In genomic region chr8:71562751-71563150, GRCm38 (mm10) we compare ENCODE assay signal across 8 mouse cellular contexts. TPM values are rescaled to one million over a fixed set of nuclear protein-coding genes. Genes with fewer than 3 reads are reported as not detected.
DNase-seq lines count a peak whose midpoint lies in the region; ATAC-seq and TF ChIP-seq lines count a peak whose summit lies in the region.

No protein-coding gene starts in this region.

- no peak overlapping the region for H3K4me3 ChIP-seq in bone marrow, adult 2 months (replicated peaks; ENCODE audit: control insufficient read depth, low read depth, low read length)
- peak overlapping the region; percentile 26 for H3K4me3 ChIP-seq in heart, embryonic 15.5 days
- peak overlapping the region; percentile 24; the same call in 1 of the 2 replicates for H3K4me3 ChIP-seq in lung, embryonic 14.5 days (ENCODE audit: low read depth, low read length)
- H3K4me3 ChIP-seq in neural tube, embryonic 15.5 days (replicated peaks) = peak overlapping the region; percentile 32

- WGBS in bone marrow, adult 2 months = under 1% methylated on average over 33 of the region's 33 CpGs
- under 1% methylated on average over 33 of the region's 33 CpGs for WGBS in heart, embryonic 15.5 days
- under 1% methylated on average over 33 of the region's 33 CpGs for WGBS in lung, embryonic 14.5 days
- WGBS in neural tube, embryonic 15.5 days = under 1% methylated on average over 33 of the region's 33 CpGs

- H3K27ac ChIP-seq in bone marrow, adult 2 months (ENCODE audit: control insufficient read depth, insufficient read depth, low read depth, low read length, poor library complexity) = no peak overlapping the region
- H3K27ac ChIP-seq in heart, embryonic 15.5 days = no peak overlapping the region
- no peak overlapping the region for H3K27ac ChIP-seq in lung, embryonic 14.5 days (ENCODE audit: low read depth)
- H3K27ac ChIP-seq in neural tube, embryonic 15.5 days (replicated peaks) = no peak overlapping the region

- H3K9ac ChIP-seq in heart, embryonic 15.5 days = no peak overlapping the region
- no peak overlapping the region for H3K9ac ChIP-seq in lung, embryonic 14.5 days
- H3K9ac ChIP-seq in neural tube, embryonic 15.5 days (replicated peaks) = peak overlapping the region; percentile 37

- peak; percentile 88 to 91 for DNase-seq in B cell, adult 2 months
- DNase-seq in kidney, postnatal 10 days = peak; percentile 89
- DNase-seq in lung, embryonic 14.5 days = peak; percentile 74
- DNase-seq in testis, postnatal 14 days (ENCODE audit: low spot score) = peak; percentile 82

- peak; percentile 76 for ATAC-seq in erythroblast, adult 5-6 weeks (replicated peaks; ENCODE audit: low FRiP score, poor library complexity, severe bottlenecking)
- no peak; the same call in 1 of the 2 replicates for ATAC-seq in heart, embryonic 15.5 days (replicated peaks; ENCODE audit: insufficient number of reproducible peaks, insufficient read depth, low FRiP score, low read depth)
- peak; percentile 26; the same call in 1 of the 2 replicates for ATAC-seq in lung, embryonic 14.5 days (ENCODE audit: insufficient read depth)
- ATAC-seq in neural tube, embryonic 15.5 days (ENCODE audit: low FRiP score) = peak; percentile 51; the same call in 1 of the 2 replicates

- peak overlapping the region; percentile 53 for H3K4me2 ChIP-seq in heart, embryonic 15.5 days
- peak overlapping the region; percentile 51 for H3K4me2 ChIP-seq in lung, embryonic 14.5 days
- H3K4me2 ChIP-seq in neural tube, embryonic 15.5 days = peak overlapping the region; percentile 56

- no peaks in the 10 kb centered on the region for H3K36me3 ChIP-seq in heart, embryonic 15.5 days
- no peaks in the 10 kb centered on the region for H3K36me3 ChIP-seq in lung, embryonic 14.5 days (ENCODE audit: insufficient read depth)
- H3K36me3 ChIP-seq in neural tube, embryonic 15.5 days = no peaks in the 10 kb centered on the region

- peaks cover 50% of the 10 kb centered on the region for H3K27me3 ChIP-seq in heart, embryonic 15.5 days
- peaks cover 46% of the 10 kb centered on the region for H3K27me3 ChIP-seq in lung, embryonic 14.5 days (ENCODE audit: insufficient read depth, low read length)
- peaks cover 80% of the 10 kb centered on the region for H3K27me3 ChIP-seq in neural tube, embryonic 15.5 days (replicated peaks)

- TF ChIP-seq POLR2A in bone marrow, adult 2 months (IDR thresholded peaks at IDR 0.05; ENCODE audit: borderline replicate concordance, control insufficient read depth, low read depth, low read length) = no peak

- TF ChIP-seq CTCF in bone marrow, adult 2 months (IDR thresholded peaks at IDR 0.05; ENCODE audit: control insufficient read depth, insufficient read depth, low read length) = peak; percentile 70
- peak; percentile 69 for TF ChIP-seq CTCF in lung, embryonic 14.5 days (IDR thresholded peaks at IDR 0.05; ENCODE audit: low read depth)

- no peaks in the 10 kb centered on the region for H3K9me3 ChIP-seq in heart, embryonic 15.5 days (replicated peaks)
- H3K9me3 ChIP-seq in lung, embryonic 14.5 days (ENCODE audit: low read depth, low read length) = no peaks in the 10 kb centered on the region
- no peaks in the 10 kb centered on the region for H3K9me3 ChIP-seq in neural tube, embryonic 15.5 days (replicated peaks)

- no peaks in the 10 kb centered on the region for H3K4me1 ChIP-seq in bone marrow, adult 2 months (ENCODE audit: control insufficient read depth, insufficient read depth, low read length)
- peaks cover 20% of the 10 kb centered on the region for H3K4me1 ChIP-seq in heart, embryonic 15.5 days (replicated peaks)
- H3K4me1 ChIP-seq in lung, embryonic 14.5 days (ENCODE audit: insufficient read depth) = peaks cover 3% of the 10 kb centered on the region; the same call in 1 of the 2 replicates
- H3K4me1 ChIP-seq in neural tube, embryonic 15.5 days = peaks cover 19% of the 10 kb centered on the region

RNA-seq across cellular contexts. Expression of gene Nxnl1, which starts 3.6 kb away (rescaled TPM):
- polyA plus RNA-seq in bone marrow, adult 2 months (2011; ENCODE audit: insufficient read depth, insufficient read length, low replicate concordance, missing spikeins) = not detected in 2 replicates
- total RNA-seq in erythroblast, adult 5-6 weeks (2015; ENCODE audit: low replicate concordance) = not detected in 2 replicates
- total RNA-seq in erythroblast, adult 5-6 weeks (2017; ENCODE audit: low replicate concordance) = not detected in 2 replicates
- polyA plus RNA-seq in heart, embryonic 15.5 days (2015; fragmentation: Nextera tagmentation; extraction: Ambion mirVana) = 0.08 TPM in 1 of 2 replicates, not detected in the other
- polyA plus RNA-seq in lung, embryonic 14.5 days (2014; fragmentation: Nextera tagmentation; extraction: Ambion mirVana) = 0.07 TPM in 1 of 2 replicates, not detected in the other
- polyA plus RNA-seq in neural tube, embryonic 15.5 days (2015; fragmentation: Nextera tagmentation; extraction: Ambion mirVana) = 0.15 TPM in 1 of 2 replicates, not detected in the other

RNA-seq across cellular contexts. Expression of gene Tmem221, which starts 4.1 kb away (rescaled TPM):
- 0.81 and 2.5 TPM in 2 replicates for polyA plus RNA-seq in bone marrow, adult 2 months (2011; ENCODE audit: insufficient read depth, insufficient read length, low replicate concordance, missing spikeins)
- not detected in 2 replicates for total RNA-seq in erythroblast, adult 5-6 weeks (2015; ENCODE audit: low replicate concordance)
- total RNA-seq in erythroblast, adult 5-6 weeks (2017; ENCODE audit: low replicate concordance) = not detected in 2 replicates
- 0.42 and 1.1 TPM in 2 replicates for polyA plus RNA-seq in heart, embryonic 15.5 days (2015; fragmentation: Nextera tagmentation; extraction: Ambion mirVana)
- 1.9 and 3.2 TPM in 2 replicates for polyA plus RNA-seq in lung, embryonic 14.5 days (2014; fragmentation: Nextera tagmentation; extraction: Ambion mirVana)
- 0.15 and 0.95 TPM in 2 replicates for polyA plus RNA-seq in neural tube, embryonic 15.5 days (2015; fragmentation: Nextera tagmentation; extraction: Ambion mirVana)

RNA-seq across cellular contexts. Expression of gene Slc27a1, which starts 5.9 kb away (rescaled TPM):
- polyA plus RNA-seq in bone marrow, adult 2 months (2011; ENCODE audit: insufficient read depth, insufficient read length, low replicate concordance, missing spikeins) = 11.2 and 12.6 TPM in 2 replicates
- total RNA-seq in erythroblast, adult 5-6 weeks (2015; ENCODE audit: low replicate concordance) = 0.42 and 1.2 TPM in 2 replicates
- total RNA-seq in erythroblast, adult 5-6 weeks (2017; ENCODE audit: low replicate concordance) = 0.51 TPM in 1 of 2 replicates, not detected in the other
- 18.8 and 27.8 TPM in 2 replicates for polyA plus RNA-seq in heart, embryonic 15.5 days (2015; fragmentation: Nextera tagmentation; extraction: Ambion mirVana)
- 18.5 and 19.9 TPM in 2 replicates for polyA plus RNA-seq in lung, embryonic 14.5 days (2014; fragmentation: Nextera tagmentation; extraction: Ambion mirVana)
- polyA plus RNA-seq in neural tube, embryonic 15.5 days (2015; fragmentation: Nextera tagmentation; extraction: Ambion mirVana) = 83.0 and 85.9 TPM in 2 replicates

RNA-seq across cellular contexts. Expression of gene Mvb12a, which starts 20.0 kb away (rescaled TPM):
- 23.8 and 47.7 TPM in 2 replicates for polyA plus RNA-seq in bone marrow, adult 2 months (2011; ENCODE audit: insufficient read depth, insufficient read length, low replicate concordance, missing spikeins)
- 11.3 and 18.6 TPM in 2 replicates for total RNA-seq in erythroblast, adult 5-6 weeks (2015; ENCODE audit: low replicate concordance)
- total RNA-seq in erythroblast, adult 5-6 weeks (2017; ENCODE audit: low replicate concordance) = 5.0 and 9.1 TPM in 2 replicates
- 51.1 and 65.2 TPM in 2 replicates for polyA plus RNA-seq in heart, embryonic 15.5 days (2015; fragmentation: Nextera tagmentation; extraction: Ambion mirVana)
- 89.3 and 106 TPM in 2 replicates for polyA plus RNA-seq in lung, embryonic 14.5 days (2014; fragmentation: Nextera tagmentation; extraction: Ambion mirVana)
- 71.3 and 72.0 TPM in 2 replicates for polyA plus RNA-seq in neural tube, embryonic 15.5 days (2015; fragmentation: Nextera tagmentation; extraction: Ambion mirVana)

RNA-seq across cellular contexts. Expression of gene Bst2, which starts 25.5 kb away (rescaled TPM):
- polyA plus RNA-seq in bone marrow, adult 2 months (2011; ENCODE audit: insufficient read depth, insufficient read length, low replicate concordance, missing spikeins) = 58.9 and 103 TPM in 2 replicates
- total RNA-seq in erythroblast, adult 5-6 weeks (2015; ENCODE audit: low replicate concordance) = 5.6 and 7.7 TPM in 2 replicates
- 8.2 and 10.1 TPM in 2 replicates for total RNA-seq in erythroblast, adult 5-6 weeks (2017; ENCODE audit: low replicate concordance)
- polyA plus RNA-seq in heart, embryonic 15.5 days (2015; fragmentation: Nextera tagmentation; extraction: Ambion mirVana) = 34.6 and 45.1 TPM in 2 replicates
- 15.0 and 16.6 TPM in 2 replicates for polyA plus RNA-seq in lung, embryonic 14.5 days (2014; fragmentation: Nextera tagmentation; extraction: Ambion mirVana)
- polyA plus RNA-seq in neural tube, embryonic 15.5 days (2015; fragmentation: Nextera tagmentation; extraction: Ambion mirVana) = 16.1 and 35.7 TPM in 2 replicates
